Mouse (Mus musculus): ENCODE measurements around the gene Cpd.
A peak's percentile ranks its signal among the peaks of the same experiment; 100 is the strongest.

The Cpd gene

GRCm38 (mm10) chr11:76791331-76791730 is 55.5 kb downstream of the Cpd start:
- no peak for DNase-seq (ENCODE audit: low read depth, low spot score)

- peak; percentile 34 for DNase-seq (ENCODE audit: low read depth, low spot score)
Observed at GRCm38 (mm10) chr11:76789252-76789651, 57.6 kb downstream of the Cpd start.

DNA sequence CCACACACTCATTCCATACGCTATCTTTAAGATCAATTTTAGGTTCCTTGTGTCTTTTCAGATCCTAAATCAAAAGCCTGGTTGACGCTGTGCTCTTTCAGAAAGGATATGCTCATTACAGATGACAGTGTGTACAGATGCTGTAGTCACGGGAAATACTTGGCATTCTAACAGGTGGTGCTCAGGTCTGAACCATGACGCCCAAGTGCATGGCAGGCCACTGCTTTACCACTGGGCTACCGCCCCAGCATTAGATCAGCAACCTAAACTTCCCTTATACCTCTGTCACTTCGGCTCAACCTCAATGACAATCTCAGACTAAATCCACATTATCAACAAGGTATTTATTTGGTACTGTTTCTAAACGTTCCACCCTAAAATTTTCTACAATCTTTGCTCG is 71.3 kb downstream of the Cpd start:
- DNase-seq (ENCODE audit: low read depth, low spot score), result no peak

GRCm38 (mm10) chr11:76773811-76774210 is 73.0 kb downstream of the Cpd start:
- no peak for DNase-seq (ENCODE audit: low read depth, low spot score)

GRCm38 (mm10) chr11:76770566-76770965 is 76.3 kb downstream of the Cpd start:
- no peak for DNase-seq (ENCODE audit: low read depth, low spot score)

GRCm38 (mm10) chr11:76763741-76764122 is 83.1 kb downstream of the Cpd start:
- DNase-seq (ENCODE audit: low read depth, low spot score), result no peak

GRCm38 (mm10) chr11:76763053-76763740 is 83.6 kb downstream of the Cpd start, which contains the start of gene Gosr1:
TSS of gene Gosr1 (minus strand) at chr11:76763579.
- DNase-seq (ENCODE audit: low read depth, low spot score), result peak; percentile 97

DNA sequence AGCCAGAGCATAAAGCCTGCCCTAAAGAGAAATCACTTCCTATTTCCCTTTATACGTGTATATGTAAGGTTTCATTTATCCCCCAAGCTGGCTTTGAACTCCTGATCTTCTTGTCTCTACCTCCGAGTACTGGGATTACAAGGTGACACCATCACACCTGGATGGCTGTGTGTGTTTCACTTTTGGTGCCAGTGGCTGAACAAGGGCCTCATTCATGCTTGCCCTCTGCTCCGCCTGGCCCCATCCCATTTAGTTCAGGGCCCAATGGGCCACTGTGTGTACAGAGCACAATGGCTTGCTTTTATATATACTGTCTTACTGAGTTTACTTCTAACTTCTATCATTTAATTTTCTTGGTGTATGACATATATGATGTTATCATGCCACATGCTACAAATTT is 94.5 kb downstream of the Cpd start:
- DNase-seq (ENCODE audit: low read depth, low spot score), result no peak

GRCm38 (mm10) chr11:76748819-76749218 is 98.0 kb downstream of the Cpd start:
- no peak for DNase-seq (ENCODE audit: low read depth, low spot score)

- no peak for DNase-seq (ENCODE audit: low read depth, low spot score)
Observed at GRCm38 (mm10) chr11:76745921-76746320, 100.9 kb downstream of the Cpd start.

DNA sequence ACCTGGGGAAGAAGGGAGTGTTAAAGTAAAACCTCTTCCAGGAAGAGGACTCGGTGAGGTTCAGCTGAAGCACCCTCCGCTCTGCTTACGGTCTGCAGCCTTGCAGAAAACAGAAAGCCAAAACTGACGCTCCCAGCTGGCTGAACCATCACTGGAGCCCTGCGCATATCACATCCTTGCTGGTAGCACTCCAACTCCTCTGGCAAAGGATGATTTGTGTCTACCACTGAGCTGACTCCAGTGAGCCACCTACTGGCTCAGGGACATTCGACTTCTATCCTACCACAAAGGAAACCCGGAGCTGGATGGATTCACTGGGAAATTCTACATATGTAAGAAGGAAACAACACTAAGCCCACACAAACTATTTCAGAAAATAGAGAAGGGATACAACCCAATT is 102.3 kb downstream of the Cpd start:
- DNase-seq (ENCODE audit: low read depth, low spot score), result no peak

DNA sequence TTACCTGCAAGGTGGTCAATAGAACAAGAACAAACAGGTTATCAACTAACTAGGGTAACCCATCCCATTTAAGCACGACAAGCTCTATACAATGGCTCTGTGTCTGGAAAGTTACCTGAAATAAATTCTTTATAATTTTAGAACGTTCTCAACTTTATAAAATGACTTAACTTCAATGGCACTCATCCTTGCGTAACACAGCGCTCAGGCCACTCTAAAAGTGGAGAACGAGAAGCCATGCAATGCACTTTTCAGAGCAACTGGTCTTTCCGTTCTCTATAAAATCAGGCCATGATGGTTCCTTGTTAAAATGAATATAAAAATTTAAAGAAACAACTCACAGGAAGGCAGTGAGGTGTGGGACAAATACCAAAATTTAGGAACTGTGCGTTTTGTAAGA is 104.3 kb downstream of the Cpd start:
- no peak for DNase-seq (ENCODE audit: low read depth, low spot score)

DNA sequence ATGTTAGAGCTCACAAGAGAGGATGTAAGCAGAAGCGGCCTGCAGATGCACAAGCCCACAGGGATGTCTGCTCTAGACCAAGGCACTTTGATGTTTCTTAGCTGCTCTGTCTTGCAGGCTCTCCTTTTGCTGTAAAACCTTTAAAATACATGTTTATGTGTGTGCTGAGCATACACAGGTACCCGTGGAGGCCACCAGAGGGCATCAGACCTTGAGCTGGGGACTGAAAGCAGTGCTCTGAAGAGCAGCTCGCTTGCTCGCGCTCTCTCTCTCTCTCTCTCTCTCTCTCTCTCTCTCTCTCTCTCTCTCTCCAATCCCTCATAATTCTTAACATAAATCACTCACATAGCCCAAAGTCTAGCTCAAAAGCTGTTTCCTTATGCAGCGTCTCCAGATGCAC is 107.7 kb downstream of the Cpd start:
- peak; percentile 24 for DNase-seq (ENCODE audit: low read depth, low spot score)

DNA sequence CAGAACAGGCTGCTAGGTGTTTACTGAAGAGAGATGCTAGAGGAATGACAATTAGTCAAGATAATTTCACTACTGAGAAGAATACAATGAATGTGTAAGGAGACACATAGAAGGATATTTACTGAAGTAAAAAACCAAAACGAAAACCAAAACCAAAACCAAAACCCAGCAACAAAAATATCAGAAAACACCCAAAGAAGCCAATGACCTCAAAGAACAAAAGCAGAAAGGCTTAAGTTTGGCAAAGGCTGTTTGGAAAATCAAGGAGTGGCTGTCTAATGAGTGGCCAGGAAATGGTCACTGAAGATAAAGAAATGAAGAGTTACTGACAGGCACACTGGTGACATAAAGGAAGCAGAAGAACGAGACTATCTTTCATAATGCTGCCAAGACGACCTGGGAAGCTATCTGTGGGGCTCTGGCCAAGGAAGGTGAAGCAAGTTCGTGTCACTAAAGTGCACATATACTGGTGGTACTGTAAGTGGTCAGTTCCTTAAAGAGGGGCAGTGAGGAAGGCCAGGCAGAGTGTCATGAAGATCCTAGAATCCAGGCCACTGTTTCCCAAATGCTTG is 111.0 kb downstream of the Cpd start:
- no peak for DNase-seq (ENCODE audit: low read depth, low spot score)

GRCm38 (mm10) chr11:76734560-76734959 is 112.3 kb downstream of the Cpd start:
- no peak for DNase-seq (ENCODE audit: low read depth, low spot score)

- no peak for DNase-seq (ENCODE audit: low read depth, low spot score)
Observed at GRCm38 (mm10) chr11:76730650-76731049, 116.2 kb downstream of the Cpd start.

Measured in WW6 (cell line).